Mouse (Mus musculus) olfactory bulb, adult 2 months (tissue): Measurements from ENCODE around the gene Fbxl17.

Experiments
- CTCF ChIP-seq: fragments of 200-500 bp; IDR thresholded peaks from 2 replicates; pipeline ENCODE4 v1.5.1; 2012; ENCODE audit warnings: low read depth, mild to moderate bottlenecking, low read length, moderate library complexity; ENCODE audit not compliant: insufficient read depth
- POLR2A ChIP-seq: fragments of 200-500 bp; IDR thresholded peaks from 2 replicates; pipeline ENCODE4 v1.6.1; 2012; ENCODE audit warnings: mild to moderate bottlenecking, low read depth, low read length, moderate library complexity; ENCODE audit not compliant: insufficient read depth

- TF ChIP-seq POLR2A (no peak), CTCF (no peak)
Observed at GRCm38 (mm10) chr17:63261508-63262141, 238.2 kb downstream of the Fbxl17 start.
